Mouse (Mus musculus) MN1 (cell line): ENCODE measurements around the gene Frmpd4.

ENCODE experiments used
- DNase-seq: peaks from one replicate; pipeline ENCODE4 v3.0.0-alpha.2; 2016; ENCODE audit warnings: low spot score

Frmpd4 gene

DNA sequence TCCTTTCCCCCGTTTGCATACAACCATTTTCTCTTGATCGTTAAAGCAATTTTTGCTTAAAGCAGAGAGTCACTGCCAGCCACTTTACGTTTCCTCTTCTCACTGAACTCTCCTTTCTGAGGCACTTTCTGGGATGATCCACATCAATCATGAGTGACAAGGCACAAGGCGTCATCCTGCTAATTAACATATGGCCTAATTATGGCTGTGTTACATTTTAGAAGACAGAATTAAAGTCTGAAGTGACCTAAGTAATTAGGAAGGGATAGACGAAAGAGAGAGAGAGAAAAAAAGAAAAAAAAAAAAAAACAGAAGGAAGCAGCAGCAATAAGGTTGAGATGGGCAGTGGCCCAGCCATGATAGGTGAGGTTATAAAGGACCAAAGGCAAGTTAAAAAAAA, at the start of gene Frmpd4:
Gene Frmpd4, minus strand, starts transcription at position 101 of the 400 bp plus-strand sequence.
- DNase-seq = no peak

- no peak for DNase-seq
Measured at GRCm38 (mm10) chrX:168595193-168595592, 18.2 kb upstream of the Frmpd4 start.

DNA sequence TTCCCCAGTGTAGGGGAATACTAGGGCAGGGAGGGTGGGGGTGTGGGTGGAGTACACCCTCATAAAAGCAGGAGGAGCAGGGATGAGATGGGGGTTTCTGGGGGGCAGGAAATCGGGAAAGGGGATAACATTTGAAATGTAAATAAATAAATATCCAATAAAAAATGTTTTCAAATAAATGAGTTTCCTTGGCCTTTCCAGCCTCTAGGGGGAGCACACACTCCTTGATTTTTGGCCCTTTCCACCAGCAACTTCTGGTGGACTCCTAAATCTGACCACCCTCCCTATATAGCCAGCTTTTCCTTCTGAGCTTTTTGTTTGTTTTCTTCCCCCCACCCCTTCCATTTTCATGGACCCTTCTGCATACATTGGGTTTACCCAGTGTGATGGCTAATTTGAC, 7.3 kb upstream of the Frmpd4 start:
- DNase-seq = no peak

DNA sequence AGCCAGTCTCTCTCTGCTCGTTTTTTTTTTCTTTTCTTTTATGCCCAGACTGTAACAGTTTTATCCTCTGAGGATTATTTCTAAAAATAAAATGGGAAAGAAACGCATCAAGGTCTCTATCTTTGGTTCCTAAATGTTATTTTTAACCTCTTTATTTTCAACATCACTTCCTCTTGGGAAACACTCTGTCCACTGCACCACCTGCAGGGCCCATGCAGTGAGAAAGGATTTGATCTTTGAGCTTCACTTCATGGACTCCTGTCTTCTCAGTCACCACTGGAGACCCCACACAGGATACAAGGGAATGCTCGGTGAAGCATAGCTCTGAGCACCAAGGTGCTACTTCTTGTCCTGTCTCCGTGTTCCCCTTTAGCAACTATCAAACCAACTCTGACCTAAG, 5.2 kb downstream of the Frmpd4 start:
- no peak for DNase-seq

GRCm38 (mm10) chrX:168569231-168569630, 7.8 kb downstream of the Frmpd4 start:
- no peak for DNase-seq

DNA sequence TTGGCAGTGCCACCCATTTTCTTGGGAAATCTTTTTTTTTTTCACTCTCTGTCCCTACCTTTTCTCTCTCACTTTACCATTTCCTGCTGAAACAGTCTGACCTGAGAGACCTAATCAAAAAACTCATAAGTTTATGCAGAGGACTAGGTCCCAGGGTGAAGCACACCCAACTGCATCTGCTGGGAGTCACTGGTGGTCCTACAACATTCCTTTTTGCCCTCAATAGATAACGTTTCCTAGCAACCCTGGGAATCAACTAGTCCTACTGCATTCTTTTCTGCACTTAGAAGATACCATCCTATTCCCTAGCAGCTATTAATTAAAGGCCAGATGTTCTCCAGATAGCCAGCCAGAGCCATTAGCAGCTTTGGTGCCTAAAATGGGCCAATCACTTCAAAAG, 71.8 kb downstream of the Frmpd4 start:
- DNase-seq = no peak

DNA sequence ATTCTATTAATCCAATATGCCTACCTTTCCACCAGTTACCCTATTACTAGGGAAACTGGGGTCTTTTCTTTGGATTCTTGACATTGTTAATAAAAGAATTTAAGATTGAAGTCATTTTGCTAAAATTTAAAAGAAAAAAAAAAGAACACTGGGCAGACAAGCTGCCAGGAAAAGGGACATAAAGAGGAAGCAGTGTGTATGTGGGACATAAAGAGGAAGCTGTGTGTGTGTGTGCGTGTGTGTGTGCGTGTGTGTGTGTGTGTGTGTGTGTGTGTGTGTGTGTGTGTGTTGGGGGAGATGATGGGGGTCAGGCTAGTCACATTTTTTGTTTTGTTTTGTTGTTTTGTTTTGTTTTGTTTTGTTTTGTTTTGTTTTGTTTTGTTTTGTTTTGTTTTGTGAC, 121.8 kb downstream of the Frmpd4 start:
- DNase-seq = no peak

DNA sequence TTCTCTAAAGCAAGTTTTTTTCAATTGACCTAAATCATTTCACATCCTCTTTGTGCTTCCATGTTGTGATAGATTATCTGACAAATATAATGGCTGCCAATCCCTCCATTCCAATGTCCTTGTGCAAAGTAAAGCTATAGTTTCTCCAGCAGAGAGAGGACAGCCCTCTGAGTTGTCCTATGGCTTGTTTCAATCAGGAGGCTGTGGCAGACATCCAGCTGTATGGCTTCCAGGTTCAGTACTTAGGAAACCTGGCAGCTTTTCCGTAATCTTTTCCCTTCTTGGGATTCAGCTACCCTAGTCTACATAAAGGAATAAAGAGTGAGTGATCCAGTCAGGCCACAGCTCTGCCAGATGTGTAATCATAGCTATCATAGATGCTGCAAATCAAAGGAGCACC, 145.8 kb downstream of the Frmpd4 start:
- DNase-seq = no peak

DNA sequence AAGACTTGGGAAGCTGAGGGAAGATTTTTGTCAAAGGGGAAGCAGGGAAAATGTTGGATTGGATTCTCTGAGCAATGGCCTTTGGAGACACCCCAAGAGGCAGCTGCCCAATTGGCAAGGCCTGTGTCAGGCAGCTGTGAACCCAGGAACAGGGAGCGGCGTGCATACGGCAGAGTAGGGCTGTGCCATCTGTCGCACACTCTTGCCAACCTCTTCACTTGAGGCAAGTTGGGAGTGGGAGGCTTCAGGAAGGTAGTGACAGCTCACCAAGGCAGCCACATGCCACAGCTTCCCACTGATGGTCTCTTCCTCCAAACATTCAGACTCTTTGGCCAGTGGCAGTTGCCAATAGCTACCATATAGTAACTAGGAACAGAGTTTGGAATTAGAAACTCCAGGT, 147.2 kb downstream of the Frmpd4 start:
- no peak for DNase-seq

- DNase-seq = no peak
Measured at GRCm38 (mm10) chrX:168415403-168415802, 161.6 kb downstream of the Frmpd4 start.

GRCm38 (mm10) chrX:168403512-168403911, 173.5 kb downstream of the Frmpd4 start:
- DNase-seq = no peak

- DNase-seq = no peak
Measured at GRCm38 (mm10) chrX:168350431-168350830, 226.6 kb downstream of the Frmpd4 start.

DNA sequence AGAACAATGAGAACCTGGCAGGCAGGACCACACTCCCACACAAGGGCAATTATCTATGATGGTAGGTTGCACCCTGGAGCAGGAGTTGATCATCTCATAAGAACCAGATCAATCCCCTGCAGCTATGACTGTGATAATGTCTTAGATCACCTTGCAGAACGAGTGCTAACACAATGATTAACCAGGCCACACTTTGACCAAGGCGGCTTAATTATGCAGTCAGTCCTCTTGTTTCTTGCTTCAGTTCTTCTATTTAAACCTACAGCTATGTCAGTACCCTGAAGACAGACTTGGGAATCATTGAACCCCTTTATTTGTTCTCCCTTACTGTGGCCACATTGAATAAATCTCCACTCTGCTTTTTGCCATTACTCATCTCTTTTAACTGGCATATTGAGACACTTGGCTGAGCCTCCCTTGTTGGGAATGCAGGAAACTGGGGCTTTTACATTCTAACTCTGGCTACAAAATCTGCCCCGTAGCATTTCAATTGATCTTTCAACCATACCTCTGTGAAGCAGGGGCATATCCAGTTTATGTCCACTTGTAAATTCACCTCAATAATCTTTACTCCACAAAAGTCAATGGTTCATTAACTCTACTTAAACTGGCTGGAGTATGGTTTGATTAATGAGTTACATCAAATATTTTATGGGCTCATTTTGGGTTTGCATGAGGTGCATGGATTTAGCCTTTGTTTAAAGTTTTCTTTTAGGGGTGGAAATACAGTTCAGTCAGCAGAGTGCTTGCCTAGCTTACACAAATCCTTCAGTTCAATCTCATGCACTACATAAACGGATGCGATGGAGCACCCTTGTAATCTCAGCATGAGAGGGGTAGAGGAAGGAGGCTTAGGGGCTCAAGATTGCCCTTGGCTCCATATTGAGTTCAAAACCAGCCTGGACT, 227.5 kb downstream of the Frmpd4 start:
- DNase-seq = no peak

- no peak for DNase-seq
Measured at GRCm38 (mm10) chrX:168338212-168338611, 238.8 kb downstream of the Frmpd4 start.

GRCm38 (mm10) chrX:168325161-168325560, 251.9 kb downstream of the Frmpd4 start:
- no peak for DNase-seq

DNA sequence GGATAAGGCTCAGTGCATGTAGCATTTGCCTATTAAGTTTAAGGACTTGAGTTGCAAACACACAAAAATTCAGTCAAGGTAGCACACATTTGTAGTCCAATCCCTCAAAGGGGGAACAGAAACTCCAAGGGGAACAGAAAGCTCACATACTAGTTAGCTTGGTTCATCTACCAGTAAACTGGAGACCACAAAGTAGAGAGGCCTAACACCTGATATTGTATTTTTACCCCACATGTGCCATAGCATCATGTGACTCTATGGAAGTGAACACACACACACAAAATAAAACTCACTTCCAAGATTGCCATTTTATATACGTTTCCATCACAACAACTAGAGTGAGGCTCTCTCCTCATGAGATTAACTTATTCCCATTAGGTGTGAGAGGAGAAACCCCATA, 264.9 kb downstream of the Frmpd4 start:
- no peak for DNase-seq

GRCm38 (mm10) chrX:168310143-168310542, 266.9 kb downstream of the Frmpd4 start:
- no peak for DNase-seq

- no peak for DNase-seq
Measured at GRCm38 (mm10) chrX:168292506-168292905, 284.5 kb downstream of the Frmpd4 start.

DNA sequence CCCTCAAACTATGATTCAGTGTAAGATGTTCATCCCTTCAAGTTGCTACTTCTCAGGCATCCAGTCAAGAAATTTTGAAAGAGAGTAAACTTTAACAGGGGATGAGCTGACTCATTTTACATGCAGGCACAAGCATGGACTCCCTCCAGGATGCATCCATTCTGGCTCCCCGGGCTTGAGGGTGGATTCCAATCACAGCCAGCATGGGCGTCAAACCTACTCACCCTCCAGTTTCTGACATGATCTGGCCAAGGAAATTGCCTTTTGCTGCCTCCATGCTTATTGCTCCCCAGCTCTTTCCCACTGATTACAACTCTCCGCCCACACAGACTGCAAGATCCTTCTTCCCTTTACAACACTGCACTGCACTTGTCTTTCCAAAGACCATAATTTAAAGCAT, 370.0 kb downstream of the Frmpd4 start:
- DNase-seq = no peak

DNA sequence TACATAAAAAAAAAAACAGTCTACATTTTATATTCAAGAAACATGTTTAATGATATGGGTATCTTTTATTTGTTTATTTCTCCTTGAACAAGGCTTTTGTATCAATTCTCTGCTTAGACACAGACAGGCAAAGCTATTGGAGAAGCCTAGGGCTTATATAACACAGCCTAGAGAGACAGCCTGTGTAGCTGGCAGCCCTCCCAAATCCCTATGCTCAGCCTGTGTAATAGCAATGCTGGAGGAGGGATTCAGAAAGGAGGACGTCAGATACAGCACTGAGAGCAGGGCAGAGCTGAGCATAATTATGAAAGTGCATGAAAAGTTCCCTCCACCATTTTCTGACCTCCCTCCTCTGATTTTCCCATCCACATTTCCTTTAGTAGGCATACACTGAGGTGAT, 385.1 kb downstream of the Frmpd4 start:
- no peak for DNase-seq

DNA sequence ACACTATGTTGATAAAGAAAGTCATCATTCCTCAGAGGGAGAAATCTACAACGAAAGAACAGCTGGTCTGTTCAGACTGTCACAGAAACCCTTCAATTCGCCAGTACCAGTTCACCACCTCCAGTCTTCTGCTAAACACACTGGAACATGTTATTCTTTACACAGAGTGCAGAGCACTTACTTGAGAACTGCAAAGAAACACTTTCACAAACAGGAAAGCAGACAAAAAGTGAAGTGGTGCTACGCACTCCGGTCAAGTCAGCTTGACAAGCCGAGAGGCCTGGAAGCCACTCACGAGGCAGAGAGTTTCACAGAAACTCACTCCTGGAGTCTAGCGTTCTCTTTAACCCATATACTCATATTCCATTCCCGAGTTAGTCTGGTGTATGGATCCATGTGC, 387.5 kb downstream of the Frmpd4 start:
- DNase-seq = no peak

GRCm38 (mm10) chrX:168163001-168163400, 414.0 kb downstream of the Frmpd4 start:
- DNase-seq = no peak

- DNase-seq = no peak
Measured at GRCm38 (mm10) chrX:168158866-168159265, 418.2 kb downstream of the Frmpd4 start.

DNA sequence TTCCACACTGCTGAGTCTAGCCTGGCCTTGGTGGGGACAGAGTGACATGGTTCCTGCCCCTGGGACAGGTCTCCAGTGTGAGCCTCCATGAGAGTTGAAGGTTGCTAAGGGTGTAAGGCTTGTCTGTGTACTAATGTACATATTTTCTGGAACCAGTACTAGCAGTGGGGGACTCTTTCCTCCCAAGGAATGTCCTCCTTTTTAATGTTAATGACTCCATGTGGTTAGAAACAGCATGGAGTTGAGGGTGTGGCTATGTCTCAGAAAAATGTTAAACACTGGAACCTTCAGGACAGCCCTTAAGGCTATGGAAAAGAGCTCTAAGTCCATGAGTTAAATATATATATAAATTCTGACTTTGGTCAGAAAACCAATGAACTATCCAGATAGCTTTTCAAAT, 436.0 kb downstream of the Frmpd4 start:
- no peak for DNase-seq
